Mouse (Mus musculus) CH12.LX (cell line): ENCODE results near the gene Gm16181. TPM values are rescaled to one million over a fixed set of nuclear protein-coding genes. Genes with fewer than 3 reads are reported as not detected.

ENCODE experiments used
- DNase-seq: peaks from one replicate; pipeline ENCODE4 v3.0.0-alpha.2; 2013; ENCODE audit errors: extremely low read depth
- H3K27ac ChIP-seq: 2 replicates; pipeline ENCODE4 v1.5.1; 2012; ENCODE audit warnings: low read depth, mild to moderate bottlenecking, control low read depth, moderate library complexity; ENCODE audit not compliant: insufficient read depth
- H3K27me3 ChIP-seq: replicated peaks from 2 replicates; pipeline ENCODE3; 2012; ENCODE audit warnings: inconsistent platforms
- H3K36me3 ChIP-seq, 2 experiments: replicated peaks in 1 of 2; 2 replicates each; pipeline versions ENCODE3 to v1.6.1; 2012; ENCODE audit warnings: inconsistent platforms in 1 of 2, low read length in 1 of 2, mild to moderate bottlenecking in 1 of 2, mixed read lengths in 1 of 2, moderate library complexity in 1 of 2; ENCODE audit not compliant: control insufficient read depth in 1 of 2, insufficient read depth in 1 of 2
- H3K4me1 ChIP-seq, 2 experiments: 2 replicates each; pipeline ENCODE4 v1.6.1; 2012; ENCODE audit warnings: inconsistent platforms in 1 of 2, moderate library complexity in 1 of 2; ENCODE audit not compliant: insufficient read depth in 2 of 2, control insufficient read depth in 1 of 2
- H3K4me2 ChIP-seq: 2 replicates; pipeline ENCODE4 v1.6.1; 2012; ENCODE audit warnings: low read depth, mild to moderate bottlenecking, control low read depth; ENCODE audit not compliant: poor library complexity, insufficient read depth, severe bottlenecking
- H3K4me3 ChIP-seq, 3 experiments: fragments of 150-350 bp in 1 of 3; sonication (generic) in 1 of 3; replicated peaks in 1 of 3; 2 replicates each; pipeline versions ENCODE3 to v1.5.1; 2011 to 2012; ENCODE audit warnings: low read depth in 2 of 3, low read length in 2 of 3, mild to moderate bottlenecking in 2 of 3, moderate library complexity in 2 of 3, control low read depth in 1 of 3, improper control_type of control experiment in 1 of 3, inconsistent platforms in 1 of 3, mixed read lengths in 1 of 3; ENCODE audit not compliant: poor library complexity in 1 of 3
- H3K79me2 ChIP-seq: replicated peaks from 2 replicates; pipeline ENCODE4 v1.6.1; 2012; ENCODE audit warnings: mild to moderate bottlenecking, moderate library complexity; ENCODE audit not compliant: control insufficient read depth, poor library complexity, insufficient read depth, severe bottlenecking; ENCODE audit errors: extremely low read depth
- H3K9ac ChIP-seq: 2 replicates; pipeline ENCODE4 v1.6.1; 2012; ENCODE audit warnings: low read depth, mild to moderate bottlenecking, control low read depth, moderate library complexity; ENCODE audit not compliant: insufficient read depth
- H3K9me3 ChIP-seq: replicated peaks from 2 replicates; pipeline ENCODE3; 2012; ENCODE audit warnings: low read length, inconsistent platforms, mixed read lengths
- BHLHE40 ChIP-seq: IDR thresholded peaks from 2 replicates; pipeline ENCODE4 v1.6.1; 2011; ENCODE audit warnings: mild to moderate bottlenecking, low read depth, low read length, improper control_type of control experiment
- CHD1 ChIP-seq: IDR thresholded peaks from 2 replicates; pipeline ENCODE4 v1.6.1; 2012; ENCODE audit warnings: low read depth, low read length, improper control_type of control experiment, inconsistent platforms
- CHD2 ChIP-seq: IDR thresholded peaks from 2 replicates; pipeline ENCODE4 v1.6.1; 2011; ENCODE audit warnings: low read length, improper control_type of control experiment
- CTCF ChIP-seq, 2 experiments: IDR thresholded peaks in 1 of 2; conservative IDR thresholded peaks in 1 of 2; 2 replicates each; pipeline ENCODE4 v1.5.1; 2011 to 2012; ENCODE audit warnings: low read depth in 2 of 2, low read length in 2 of 2, improper control_type of control experiment in 1 of 2, inconsistent platforms in 1 of 2, mild to moderate bottlenecking in 1 of 2, moderate library complexity in 1 of 2
- E2F4 ChIP-seq: IDR thresholded peaks from 2 replicates; pipeline ENCODE4 v1.6.1; 2011; ENCODE audit warnings: low read depth, low read length, improper control_type of control experiment; ENCODE audit not compliant: insufficient replicate concordance
- ELF1 ChIP-seq: IDR thresholded peaks from 2 replicates; pipeline ENCODE4 v1.6.1; 2014; ENCODE audit warnings: low read depth, mild to moderate bottlenecking, inconsistent platforms, low read length, improper control_type of control experiment
- EP300 ChIP-seq: IDR thresholded peaks from 2 replicates; pipeline ENCODE4 v1.6.1; 2011; ENCODE audit warnings: low read length, improper control_type of control experiment
- ETS1 ChIP-seq: conservative IDR thresholded peaks from 2 replicates; pipeline ENCODE4 v1.6.1; 2012; ENCODE audit warnings: low read depth, mild to moderate bottlenecking, inconsistent platforms, low read length, improper control_type of control experiment, moderate library complexity
- HCFC1 ChIP-seq: IDR thresholded peaks from 2 replicates; pipeline ENCODE4 v1.6.1; 2012; ENCODE audit warnings: low read depth, mild to moderate bottlenecking, inconsistent platforms, low read length, improper control_type of control experiment
- IRF4 ChIP-seq: IDR thresholded peaks from 2 replicates; pipeline ENCODE4 v1.6.1; 2014; ENCODE audit warnings: low read depth, mild to moderate bottlenecking, inconsistent platforms, low read length, improper control_type of control experiment
- JUN ChIP-seq: IDR thresholded peaks from 2 replicates; pipeline ENCODE4 v1.6.1; 2011; ENCODE audit warnings: low read depth, mild to moderate bottlenecking, low read length, improper control_type of control experiment, moderate library complexity; ENCODE audit not compliant: insufficient read depth
- KAT2A ChIP-seq: IDR thresholded peaks from 2 replicates; pipeline ENCODE4 v1.6.1; 2012; ENCODE audit warnings: low read length, improper control_type of control experiment, inconsistent platforms; ENCODE audit not compliant: insufficient replicate concordance
- MAX ChIP-seq: IDR thresholded peaks from 2 replicates; pipeline ENCODE4 v1.6.1; 2011; ENCODE audit warnings: low read length, improper control_type of control experiment
- MAZ ChIP-seq: IDR thresholded peaks from 2 replicates; pipeline ENCODE4 v1.6.1; 2012; ENCODE audit warnings: low read depth, mild to moderate bottlenecking, inconsistent platforms, low read length, improper control_type of control experiment, moderate library complexity
- MEF2A ChIP-seq: IDR thresholded peaks from 2 replicates; pipeline ENCODE4 v1.6.1; 2014; ENCODE audit warnings: low read depth, mild to moderate bottlenecking, inconsistent platforms, low read length, improper control_type of control experiment, borderline replicate concordance
- MXI1 ChIP-seq: IDR thresholded peaks from 2 replicates; pipeline ENCODE4 v1.6.1; 2011; ENCODE audit warnings: mild to moderate bottlenecking, low read depth, low read length, improper control_type of control experiment
- MYC ChIP-seq: IDR thresholded peaks from 2 replicates; pipeline ENCODE4 v1.6.1; 2011; ENCODE audit warnings: low read depth, mild to moderate bottlenecking, improper control_type of control experiment, low read length
- NELFE ChIP-seq: IDR thresholded peaks from 2 replicates; pipeline ENCODE4 v1.6.1; 2011; ENCODE audit warnings: low read depth, low read length, improper control_type of control experiment
- NRF1 ChIP-seq: IDR thresholded peaks from 2 replicates; pipeline ENCODE4 v1.6.1; 2014; ENCODE audit warnings: low read depth, mild to moderate bottlenecking, inconsistent platforms, low read length, improper control_type of control experiment, moderate library complexity
- PAX5 ChIP-seq: IDR thresholded peaks from 2 replicates; pipeline ENCODE4 v1.6.1; 2012; ENCODE audit warnings: low read length, inconsistent platforms, mixed read lengths
- POLR2A ChIP-seq: IDR thresholded peaks from 2 replicates; pipeline ENCODE4 v1.6.1; 2011; ENCODE audit warnings: low read depth, mild to moderate bottlenecking, improper control_type of control experiment, low read length
- POLR2AphosphoS2 ChIP-seq: IDR thresholded peaks from 2 replicates; pipeline ENCODE4 v1.6.1; 2011; ENCODE audit warnings: low read depth, low read length, improper control_type of control experiment
- RCOR1 ChIP-seq: conservative IDR thresholded peaks from 2 replicates; pipeline ENCODE4 v1.6.1; 2012; ENCODE audit warnings: low read depth, mild to moderate bottlenecking, inconsistent platforms, low read length, improper control_type of control experiment
- SIN3A ChIP-seq: IDR thresholded peaks from 2 replicates; pipeline ENCODE4 v1.6.1; 2012; ENCODE audit warnings: low read length, improper control_type of control experiment, inconsistent platforms
- SMC3 ChIP-seq: IDR thresholded peaks from 2 replicates; pipeline ENCODE4 v1.6.1; 2011; ENCODE audit warnings: low read depth, low read length, improper control_type of control experiment
- TBP ChIP-seq: conservative IDR thresholded peaks from 2 replicates; pipeline ENCODE4 v1.6.1; 2011; ENCODE audit warnings: low read depth, low read length, improper control_type of control experiment
- TCF12 ChIP-seq: IDR thresholded peaks from 2 replicates; pipeline ENCODE4 v1.6.1; 2014; ENCODE audit warnings: low read depth, mild to moderate bottlenecking, inconsistent platforms, low read length, improper control_type of control experiment
- UBTF ChIP-seq: IDR thresholded peaks from 2 replicates; pipeline ENCODE4 v1.6.1; 2012; ENCODE audit warnings: low read depth, mild to moderate bottlenecking, inconsistent platforms, low read length, improper control_type of control experiment, moderate library complexity
- USF1 ChIP-seq: IDR thresholded peaks from 2 replicates; pipeline ENCODE4 v1.6.1; 2014; ENCODE audit warnings: low read depth, mild to moderate bottlenecking, inconsistent platforms, low read length, improper control_type of control experiment
- USF2 ChIP-seq: conservative IDR thresholded peaks from 2 replicates; pipeline ENCODE4 v1.6.1; 2011; ENCODE audit warnings: low read depth, low read length, improper control_type of control experiment
- ZC3H11A ChIP-seq: IDR thresholded peaks from 2 replicates; pipeline ENCODE4 v1.6.1; 2012; ENCODE audit warnings: low read depth, mild to moderate bottlenecking, inconsistent platforms, low read length, improper control_type of control experiment
- ZKSCAN1 ChIP-seq: IDR thresholded peaks from 2 replicates; pipeline ENCODE4 v1.6.1; 2012; ENCODE audit warnings: low read depth, inconsistent platforms, low read length, improper control_type of control experiment, borderline replicate concordance
- ZMIZ1 ChIP-seq: IDR thresholded peaks from 2 replicates; pipeline ENCODE4 v1.6.1; 2012; ENCODE audit warnings: low read depth, mild to moderate bottlenecking, inconsistent platforms, low read length, improper control_type of control experiment
- ZNF384 ChIP-seq: IDR thresholded peaks from 2 replicates; pipeline ENCODE4 v1.6.1; 2012; ENCODE audit warnings: low read depth, low read length, improper control_type of control experiment, inconsistent platforms
- dilution Hi-C: fragments of 300-500 bp; cut with MboI; formaldehyde crosslinking; loops from 2 replicates; pipeline ENCODE4 v1.14.3; 2020; ENCODE audit warnings: low sequenced_read_pairs; ENCODE audit not compliant: extremely low pct_unique_long_range_greater_than_20kb, extremely low pct_ligation_motif_present
- in situ Hi-C: fragments of 300-500 bp; cut with MboI; formaldehyde crosslinking; loops from 3 replicates; pipeline ENCODE4 v1.14.3; 2019; ENCODE audit warnings: low sequenced_read_pairs, low pct_ligation_motif_present, low pct_unique_long_range_greater_than_20kb, mixed read lengths
- polyA plus RNA-seq: library from polyadenylated mRNA; unstranded; fragments of >175 nt; gene quantifications from 2 replicates; pipeline ENCODE4 v1.2.1, GENCODE M21; 2012; ENCODE audit warnings: low read depth; ENCODE audit not compliant: insufficient read length
- total RNA-seq, 2 experiments: library from RNA; depleted of rRNA; stranded (reverse); fragments of 300-350 nt in 1 of 2; fragments of >200 nt in 1 of 2; gene quantifications; 2 replicates each; pipeline ENCODE4 v1.2.3; 2012 to 2014

Gm16181 gene
- total and polyA plus RNA-seq, 3 experiments: not detected

DNA sequence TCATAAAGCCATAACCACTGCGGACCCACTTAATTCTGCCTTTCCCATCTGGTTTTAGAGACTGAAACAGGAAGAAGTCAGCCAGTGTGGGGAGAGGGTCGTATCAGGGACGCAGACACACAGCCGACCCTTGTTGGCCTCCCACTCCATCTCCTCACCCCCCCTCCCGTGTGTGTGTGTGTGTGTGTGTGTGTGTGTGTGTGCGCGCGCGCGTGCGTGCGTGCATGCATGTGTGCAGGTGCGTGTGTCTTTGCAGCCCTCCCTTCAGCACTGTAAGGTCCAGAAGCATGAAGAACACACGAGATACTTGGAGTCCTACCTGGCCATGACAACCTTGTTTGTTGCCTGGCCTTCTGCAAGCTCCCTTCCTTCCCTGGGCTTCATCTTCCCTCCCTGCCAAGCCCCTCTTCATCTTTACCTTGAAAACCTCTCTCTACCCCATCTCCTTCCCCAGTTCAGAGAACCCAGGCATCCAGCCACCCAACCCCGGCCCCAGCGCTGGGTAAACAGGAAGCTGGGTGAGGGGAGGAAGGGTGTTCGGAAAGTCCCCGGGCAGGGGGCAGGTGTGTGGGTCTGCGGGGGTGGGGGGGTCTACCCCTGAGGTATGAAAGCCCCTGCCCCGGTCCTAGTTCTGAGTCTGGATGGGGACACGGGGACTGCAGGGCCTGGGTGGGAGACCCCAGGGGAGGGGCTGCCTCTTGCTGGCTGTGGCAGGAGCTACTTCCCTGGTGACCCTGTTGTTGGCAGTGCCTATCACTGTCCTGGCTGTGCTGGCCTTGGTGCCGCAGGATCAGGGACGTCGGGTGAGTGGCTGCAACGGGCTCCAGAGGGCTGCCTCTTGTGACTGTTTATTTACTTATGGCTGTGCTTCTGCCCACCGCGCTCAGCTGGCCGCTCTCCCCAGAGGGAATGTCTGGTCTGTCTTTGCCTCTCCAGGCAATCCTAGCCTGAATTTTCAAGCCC, 26.5 kb upstream of the Gm16181 start, which contains the start of gene Ltb:
Ltb (plus strand) TSS at position 559 of the 963 bp plus-strand sequence.
- H3K79me2 ChIP-seq: peaks cover 5% of the 10 kb centered on the region; the same call in 1 of the 2 replicates
- H3K4me1 ChIP-seq: peaks cover 33 to 50% of the 10 kb centered on the region in 2 experiments
- in situ Hi-C loops (no loop called here), dilution Hi-C loops (no loop called here)
- no peaks in the 10 kb centered on the region for H3K27me3 ChIP-seq
- no peaks in the 10 kb centered on the region for H3K9me3 ChIP-seq
- H3K4me2 ChIP-seq: peak within 1 kb of the TSS; percentile 87
- peak within 1 kb of the TSS; percentile 96 for H3K27ac ChIP-seq
- peak within 1 kb of the TSS; percentile 71 for H3K9ac ChIP-seq
- peak within 1 kb of the TSS; percentile 60 to 80 (median 78) for H3K4me3 ChIP-seq
- H3K36me3 ChIP-seq: peaks cover 0 to 5% of the 10 kb centered on the region in 2 experiments
- DNase-seq: no peak
- TF ChIP-seq CHD2 (peak; percentile 33; the same call in 1 of the 2 replicates), CTCF (conservative IDR thresholded peaks at IDR 0.05 in 1 of 2, IDR thresholded peaks at IDR 0.05 in 1 of 2; ENCODE audit: low read depth in 2 of 2, low read length in 2 of 2) (no peak), ZKSCAN1 (no peak), NRF1 (no peak), PAX5 (no peak), MXI1 (no peak), BHLHE40 (peak; percentile 61), SIN3A (0 out of 2 replicates have a peak, but pooled peaks have one; percentile 17), CHD1 (no peak), HCFC1 (no peak), ZMIZ1 (no peak), NELFE (no peak), EP300 (peak; percentile 41; the same call in 1 of the 2 replicates), MAZ (0 out of 2 replicates have a peak, but pooled peaks have one; percentile 26), USF1 (no peak), TBP (no peak), MAX (no peak), USF2 (no peak), SMC3 (peak; percentile 1; the same call in 1 of the 2 replicates), POLR2AphosphoS2 (no peak), JUN (no peak), UBTF (no peak), ZC3H11A (no peak), KAT2A (no peak), ETS1 (peak; percentile 9; the same call in 1 of the 2 replicates), IRF4 (no peak), TCF12 (peak; percentile 72), E2F4 (no peak), RCOR1 (no peak), MYC (no peak), ELF1 (0 out of 2 replicates have a peak, but pooled peaks have one; percentile 15), MEF2A (no peak; the same call in 1 of the 2 replicates), ZNF384 (no peak), POLR2A (no peak)
